Mouse (Mus musculus): Measurements from ENCODE around the gene Xylt2.
"Not testable (repeated sequence)": the region's sequence is repeated elsewhere in the genome, so short reads cannot be mapped to it uniquely, and the experiment has no call there.

Xylt2 gene

DNA sequence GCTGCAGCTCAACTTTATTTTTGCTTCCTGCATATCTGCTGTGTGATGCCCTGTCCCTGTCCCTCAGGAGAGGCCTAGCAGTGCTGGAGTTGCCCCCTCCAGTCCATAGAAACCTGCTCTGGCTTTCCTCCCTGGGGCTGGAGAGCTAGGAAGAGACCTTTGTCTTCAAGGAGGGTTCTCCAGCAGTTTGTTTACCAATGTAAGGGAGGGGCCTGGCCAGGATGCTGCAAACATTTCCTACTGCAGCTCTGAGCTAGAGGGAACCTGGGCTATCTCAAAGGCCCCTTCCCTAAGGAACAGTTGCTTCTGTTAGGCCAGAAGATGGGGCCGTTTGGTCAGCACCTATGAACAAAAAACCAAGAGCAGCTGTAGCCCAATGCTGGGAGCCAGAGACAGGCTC lies 16.0 kb downstream of the Xylt2 start:
- no peak for TF ChIP-seq CTCF (conservative IDR thresholded peaks at IDR 0.05; ENCODE audit: low read length)
- H3K4me3 ChIP-seq (replicated peaks; ENCODE audit: low read length), result no peak overlapping the region
- no peaks in the 10 kb centered on the region for H3K27me3 ChIP-seq (ENCODE audit: insufficient read depth, low read length)
- H3K36me3 ChIP-seq (ENCODE audit: insufficient read depth, low read length), result peaks cover 94% of the 10 kb centered on the region
- H3K4me1 ChIP-seq (replicated peaks; ENCODE audit: low read depth, low read length), result peaks cover 49% of the 10 kb centered on the region
- H3K9me3 ChIP-seq (ENCODE audit: low read length), result no peaks in the 10 kb centered on the region

DNA sequence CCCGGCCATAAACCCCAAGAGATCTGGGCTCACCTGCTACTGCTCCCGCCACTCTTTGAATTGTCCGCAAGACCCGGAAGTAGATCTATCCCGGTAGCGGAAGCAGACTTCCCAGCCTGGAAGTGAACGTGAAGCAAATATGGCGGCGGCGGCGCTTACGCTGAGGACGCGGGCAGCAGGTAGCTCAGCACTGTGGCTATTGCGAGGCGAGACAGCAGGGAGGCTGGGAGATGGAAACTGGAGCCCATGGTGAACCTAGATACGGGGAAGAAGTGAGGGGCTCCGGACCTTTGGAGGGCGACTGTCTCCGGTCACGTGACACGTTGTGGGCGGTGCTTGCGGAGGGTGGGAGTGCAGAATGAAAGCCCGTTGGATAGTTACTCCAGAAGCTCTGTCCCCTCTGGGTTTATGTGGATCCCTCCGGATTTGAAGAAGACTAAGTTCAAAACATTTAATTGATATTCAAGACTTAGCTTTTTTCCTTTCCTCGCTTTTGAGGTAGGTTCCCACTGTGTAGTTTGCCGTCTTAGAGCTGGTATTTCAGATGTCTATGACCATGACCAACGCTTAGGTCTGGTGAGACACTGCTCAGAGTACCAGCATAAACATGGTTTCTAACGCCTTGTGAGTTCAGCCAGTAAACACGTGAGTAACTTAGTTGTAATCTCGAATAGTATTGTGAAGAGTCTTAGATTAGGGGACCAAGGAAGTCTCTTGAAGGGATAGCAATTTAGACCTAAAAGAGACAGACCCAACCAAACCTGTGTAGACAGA lies 23.5 kb downstream of the Xylt2 start, which contains the start of the genes Mrpl27 and Eme1:
TSS of gene Mrpl27 (plus strand) at position 105 of the 774 bp plus-strand sequence.
TSS of gene Eme1 (minus strand) at position 302 of the 774 bp plus-strand sequence.
- no peak for TF ChIP-seq CTCF (conservative IDR thresholded peaks at IDR 0.05; ENCODE audit: low read length)
- TF ChIP-seq NANOG (IDR thresholded peaks at IDR 0.05; ENCODE audit: borderline replicate concordance, low read length), result no peak
- TF ChIP-seq POU5F1 (IDR thresholded peaks at IDR 0.05; ENCODE audit: borderline replicate concordance, low read length), result no peak
- no peaks in the 10 kb centered on the region for H3K27me3 ChIP-seq (ENCODE audit: insufficient read depth, low read length)

DNA sequence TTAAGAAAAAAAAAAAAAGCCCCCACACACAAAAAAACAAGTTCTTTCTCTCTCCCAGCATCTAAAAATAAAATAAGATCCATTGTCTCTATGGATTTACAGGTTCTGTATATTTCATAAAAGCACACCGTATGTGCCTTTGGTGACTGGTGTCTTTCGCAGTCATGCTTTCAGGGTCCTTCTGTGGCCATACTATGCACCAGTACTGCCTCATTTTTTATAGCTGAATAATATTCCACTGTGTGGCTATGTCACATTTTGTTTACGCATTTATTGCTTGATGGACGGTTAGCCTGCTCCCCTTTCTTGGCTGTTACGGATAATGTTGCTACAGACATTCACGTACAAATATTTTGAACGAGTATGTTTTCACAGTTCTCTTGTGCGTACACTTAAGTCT lies 24.3 kb downstream of the Xylt2 start:
- Histone ChIP-seq H3K36me3 (ENCODE audit: insufficient read depth, low read length) (peaks cover 64% of the 10 kb centered on the region), H3K4me3 (replicated peaks; ENCODE audit: low read length) (peak overlapping the region; percentile 94), H3K4me1 (replicated peaks; ENCODE audit: low read depth, low read length) (peaks cover 58% of the 10 kb centered on the region), H3K27me3 (ENCODE audit: insufficient read depth, low read length) (no peaks in the 10 kb centered on the region), H3K9me3 (ENCODE audit: low read length) (no peaks in the 10 kb centered on the region)
- TF ChIP-seq POU5F1 (IDR thresholded peaks at IDR 0.05; ENCODE audit: borderline replicate concordance, low read length) (no peak), CTCF (conservative IDR thresholded peaks at IDR 0.05; ENCODE audit: low read length) (no peak), NANOG (IDR thresholded peaks at IDR 0.05; ENCODE audit: borderline replicate concordance, low read length) (no peak)

More for the DNA sequence above, 23.5 kb downstream of the Xylt2 start, which contains the start of the genes Mrpl27 and Eme1:
- Histone ChIP-seq H3K4me1 (replicated peaks; ENCODE audit: low read depth, low read length) (peaks cover 58% of the 10 kb centered on the region), H3K36me3 (ENCODE audit: insufficient read depth, low read length) (peaks cover 65% of the 10 kb centered on the region), H3K4me3 (replicated peaks; ENCODE audit: low read length) (peak within 1 kb of the TSS; percentile 94), H3K9me3 (ENCODE audit: low read length) (no peaks in the 10 kb centered on the region)

DNA sequence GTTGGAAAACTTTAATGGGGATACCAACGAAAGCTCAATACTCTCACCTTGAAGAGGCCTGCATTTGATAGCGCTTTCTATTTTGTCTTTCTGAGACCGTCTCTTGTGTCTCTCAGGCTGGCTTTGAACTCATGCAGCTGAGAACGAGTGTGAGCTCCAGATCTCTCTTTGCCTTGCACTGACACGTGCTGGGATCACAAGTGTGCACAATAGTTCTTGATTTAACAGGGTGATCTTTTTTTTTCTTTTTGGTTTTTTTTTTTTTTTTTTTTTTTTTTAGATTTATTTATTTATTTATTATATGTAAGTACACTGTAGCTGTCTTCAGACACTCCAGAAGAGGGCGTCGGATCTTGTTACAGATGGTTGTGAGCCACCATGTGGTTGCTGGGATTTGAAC lies 26.1 kb downstream of the Xylt2 start:
- Histone ChIP-seq H3K4me1 (replicated peaks; ENCODE audit: low read depth, low read length) (peaks cover 50% of the 10 kb centered on the region), H3K36me3 (ENCODE audit: insufficient read depth, low read length) (peaks cover 64% of the 10 kb centered on the region)
- not testable (repeated sequence) for H3K27me3 ChIP-seq (ENCODE audit: insufficient read depth, low read length); H3K9me3 ChIP-seq (ENCODE audit: low read length); H3K4me3 ChIP-seq (replicated peaks; ENCODE audit: low read length)

DNA sequence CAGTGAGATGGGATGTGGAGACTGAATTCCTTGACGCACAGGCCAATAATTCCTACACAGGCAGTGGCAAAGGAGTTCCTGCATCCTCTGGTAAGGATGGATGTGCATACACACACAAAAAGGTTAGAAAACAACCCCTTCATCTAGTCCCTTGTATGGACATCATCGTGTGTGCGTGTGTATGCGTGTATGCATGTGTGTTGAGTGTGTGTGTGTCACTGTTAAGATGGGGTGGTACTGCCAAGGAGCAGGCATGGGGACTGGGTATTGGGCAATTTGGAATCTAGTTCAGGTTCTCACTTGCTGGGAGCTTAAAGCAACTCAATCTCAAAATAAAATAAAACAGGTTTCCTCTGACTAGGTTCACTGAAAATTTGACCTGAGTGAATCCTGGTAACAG lies 30.9 kb downstream of the Xylt2 start:
- Histone ChIP-seq H3K4me3 (replicated peaks; ENCODE audit: low read length) (no peak overlapping the region), H3K4me1 (replicated peaks; ENCODE audit: low read depth, low read length) (peaks cover 50% of the 10 kb centered on the region), H3K9me3 (ENCODE audit: low read length) (no peaks in the 10 kb centered on the region), H3K36me3 (ENCODE audit: insufficient read depth, low read length) (peaks cover 97% of the 10 kb centered on the region), H3K27me3 (ENCODE audit: insufficient read depth, low read length) (no peaks in the 10 kb centered on the region)
- TF ChIP-seq CTCF (conservative IDR thresholded peaks at IDR 0.05; ENCODE audit: low read length) (no peak), POU5F1 (IDR thresholded peaks at IDR 0.05; ENCODE audit: borderline replicate concordance, low read length) (no peak), NANOG (IDR thresholded peaks at IDR 0.05; ENCODE audit: borderline replicate concordance, low read length) (no peak)

DNA sequence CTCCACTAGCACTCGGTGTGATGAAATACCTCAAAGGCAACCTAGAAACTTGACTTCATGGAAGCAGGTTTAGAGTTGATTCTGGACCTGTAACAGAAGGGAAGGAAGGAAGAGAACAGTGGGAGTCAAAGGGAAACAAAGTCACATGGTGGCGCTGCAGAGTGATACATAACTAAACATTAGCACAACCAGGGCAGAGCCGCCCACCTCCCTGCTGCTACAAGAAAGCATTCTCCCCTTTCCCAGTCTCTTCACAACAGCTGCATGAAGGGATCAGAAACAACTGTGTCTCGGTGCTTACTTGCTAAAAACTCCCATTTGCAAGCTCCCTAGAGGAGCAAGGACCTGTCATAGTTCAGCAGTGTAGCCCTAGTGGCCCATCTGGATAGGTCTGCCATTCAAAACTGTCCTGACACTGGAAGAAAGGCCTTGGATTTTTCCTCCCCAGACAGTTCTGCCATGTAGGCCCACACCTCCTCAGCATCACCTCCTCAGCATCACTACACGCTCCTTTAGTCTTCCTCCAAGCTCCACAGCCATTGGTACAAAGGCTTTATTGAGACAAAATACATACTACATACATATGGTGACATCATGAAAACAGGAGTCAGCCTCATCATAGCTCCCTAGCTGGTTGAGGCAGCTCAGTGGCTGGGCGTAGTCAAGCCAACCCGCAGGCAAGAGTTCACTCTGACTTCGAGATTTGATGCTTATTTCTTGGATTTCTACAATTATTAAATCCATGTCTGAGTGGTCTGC lies 32.7 kb downstream of the Xylt2 start:
- Histone ChIP-seq H3K36me3 (ENCODE audit: insufficient read depth, low read length) (peaks cover 99% of the 10 kb centered on the region), H3K4me3 (replicated peaks; ENCODE audit: low read length) (no peak overlapping the region), H3K27me3 (ENCODE audit: insufficient read depth, low read length) (no peaks in the 10 kb centered on the region), H3K4me1 (replicated peaks; ENCODE audit: low read depth, low read length) (peaks cover 56% of the 10 kb centered on the region), H3K9me3 (ENCODE audit: low read length) (no peaks in the 10 kb centered on the region)
- TF ChIP-seq CTCF (conservative IDR thresholded peaks at IDR 0.05; ENCODE audit: low read length) (no peak), POU5F1 (IDR thresholded peaks at IDR 0.05; ENCODE audit: borderline replicate concordance, low read length) (no peak), NANOG (IDR thresholded peaks at IDR 0.05; ENCODE audit: borderline replicate concordance, low read length) (no peak)

DNA sequence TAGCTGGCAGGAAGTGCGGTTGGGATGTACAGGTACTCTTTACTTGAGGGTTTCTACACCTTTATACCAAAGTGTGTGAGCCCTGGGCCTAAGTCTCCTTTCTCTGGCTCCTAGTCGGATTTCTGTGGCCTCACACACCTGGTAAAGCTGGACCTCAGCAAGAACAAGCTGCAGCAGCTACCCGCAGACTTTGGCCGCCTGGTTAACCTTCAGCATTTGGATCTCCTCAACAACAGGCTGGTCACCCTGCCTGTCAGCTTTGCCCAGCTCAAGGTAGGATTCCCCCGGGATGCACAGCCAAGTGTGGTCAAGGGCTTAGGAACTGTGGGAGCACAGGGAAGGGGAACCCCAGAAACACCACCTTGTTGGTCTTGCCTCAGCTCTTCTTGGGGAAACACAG lies 42.9 kb downstream of the Xylt2 start:
- H3K4me3 ChIP-seq (replicated peaks; ENCODE audit: low read length), result no peak overlapping the region
- H3K9me3 ChIP-seq (ENCODE audit: low read length), result no peaks in the 10 kb centered on the region
- H3K4me1 ChIP-seq (replicated peaks; ENCODE audit: low read depth, low read length), result peaks cover 55% of the 10 kb centered on the region
- H3K36me3 ChIP-seq (ENCODE audit: insufficient read depth, low read length), result peaks cover 88% of the 10 kb centered on the region
- no peak for TF ChIP-seq CTCF (conservative IDR thresholded peaks at IDR 0.05; ENCODE audit: low read length)
- TF ChIP-seq POU5F1 (IDR thresholded peaks at IDR 0.05; ENCODE audit: borderline replicate concordance, low read length), result no peak
- TF ChIP-seq NANOG (IDR thresholded peaks at IDR 0.05; ENCODE audit: borderline replicate concordance, low read length), result no peak
- no peaks in the 10 kb centered on the region for H3K27me3 ChIP-seq (ENCODE audit: insufficient read depth, low read length)

DNA sequence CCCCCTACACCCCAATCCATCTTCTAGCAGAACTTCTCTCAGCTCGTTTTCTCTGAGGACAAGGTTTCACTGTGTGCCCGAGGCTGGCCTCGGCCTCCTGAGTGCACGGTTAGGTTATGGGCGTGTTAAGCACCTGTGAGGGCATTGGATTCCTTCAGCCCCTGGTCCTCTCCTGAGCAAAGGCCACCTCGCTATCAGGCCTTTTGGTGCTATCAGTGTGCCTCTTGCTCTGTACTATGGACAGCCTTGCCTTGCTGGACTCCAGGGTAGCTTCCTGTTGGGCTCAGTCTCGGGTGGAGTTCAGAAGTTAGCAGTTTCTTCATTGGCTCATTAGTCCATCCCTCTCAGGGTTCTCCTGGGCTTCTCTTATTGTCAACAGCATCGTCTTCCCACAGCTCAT lies 44.3 kb downstream of the Xylt2 start:
- H3K36me3 ChIP-seq (ENCODE audit: insufficient read depth, low read length), result peaks cover 73% of the 10 kb centered on the region
- no peaks in the 10 kb centered on the region for H3K9me3 ChIP-seq (ENCODE audit: low read length)
- TF ChIP-seq CTCF (conservative IDR thresholded peaks at IDR 0.05; ENCODE audit: low read length) (no peak), NANOG (IDR thresholded peaks at IDR 0.05; ENCODE audit: borderline replicate concordance, low read length) (no peak), POU5F1 (IDR thresholded peaks at IDR 0.05; ENCODE audit: borderline replicate concordance, low read length) (no peak)
- H3K4me3 ChIP-seq (replicated peaks; ENCODE audit: low read length), result no peak overlapping the region
- no peaks in the 10 kb centered on the region for H3K27me3 ChIP-seq (ENCODE audit: insufficient read depth, low read length)
- H3K4me1 ChIP-seq (replicated peaks; ENCODE audit: low read depth, low read length), result peaks cover 44% of the 10 kb centered on the region

Measured in E14TG2a.4 (cell line).